25 mouse cellular contexts compared by ENCODE assay signal in genomic region chr5:44541748-44542147, GRCm38 (mm10).
DNase-seq lines count a peak whose midpoint lies in the region; ATAC-seq and TF ChIP-seq lines count a peak whose summit lies in the region.
"Had no signal": no experiment of that assay in that cellular context is flagged by ENCODE, and none has a peak within 500 bp of the region (broad histone marks: within the 10 kb centered on the region; RNA-seq: fewer than 3 reads in every experiment).

No protein-coding gene starts in this region.

- H3K27me3 ChIP-seq in kidney, adult 2 months (replicated peaks; ENCODE audit: control insufficient read depth, insufficient read depth, low read length): no peaks in the 10 kb centered on the region
- no peaks in the 10 kb centered on the region for H3K27me3 ChIP-seq in kidney, embryonic 16.5 days (ENCODE audit: insufficient read depth, low read length)
- no peaks in the 10 kb centered on the region for H3K27me3 ChIP-seq in lung, embryonic 14.5 days (ENCODE audit: insufficient read depth, low read length)
- H3K27me3 ChIP-seq: forebrain, embryonic 13.5 days; heart, embryonic 13.5 days had no signal

- no peak overlapping the region for H3K9ac ChIP-seq in kidney, embryonic 16.5 days (replicated peaks; ENCODE audit: low read length)
- H3K9ac ChIP-seq in lung, embryonic 14.5 days: no peak overlapping the region
- H3K9ac ChIP-seq: forebrain, embryonic 13.5 days; heart, embryonic 13.5 days had no signal

- no peaks in the 10 kb centered on the region for H3K4me1 ChIP-seq in kidney, adult 2 months (ENCODE audit: control insufficient read depth, insufficient read depth, low read length)
- 0 out of 2 replicates have a peak, but pooled peaks cover 3% of the 10 kb centered on the region for H3K4me1 ChIP-seq in kidney, embryonic 16.5 days (ENCODE audit: insufficient read depth, low read length)
- no peaks in the 10 kb centered on the region for H3K4me1 ChIP-seq in lung, embryonic 14.5 days (ENCODE audit: insufficient read depth)
- H3K4me1 ChIP-seq: heart, embryonic 10.5 days; heart, embryonic 13.5 days had no signal

- TF ChIP-seq POLR2A in kidney, adult 2 months (IDR thresholded peaks at IDR 0.05; ENCODE audit: low read depth, low read length): no peak

- H3K4me3 ChIP-seq in kidney, adult 2 months (ENCODE audit: insufficient read depth, low read depth, low read length): no peak overlapping the region
- H3K4me3 ChIP-seq in kidney, embryonic 16.5 days (ENCODE audit: low read length): no peak overlapping the region
- H3K4me3 ChIP-seq in lung, embryonic 14.5 days (ENCODE audit: low read depth, low read length): no peak overlapping the region
- H3K4me3 ChIP-seq: forebrain, embryonic 10.5 days; forebrain, embryonic 13.5 days; heart, adult 2 months; heart, embryonic 10.5 days; heart, embryonic 13.5 days had no signal

- TF ChIP-seq CTCF in kidney, adult 2 months (conservative IDR thresholded peaks at IDR 0.05; ENCODE audit: insufficient read depth, insufficient read length, low read depth, low read length): no peak
- no peak for TF ChIP-seq CTCF in lung, embryonic 14.5 days (IDR thresholded peaks at IDR 0.05; ENCODE audit: low read depth)

- H3K4me2 ChIP-seq in kidney, embryonic 16.5 days (replicated peaks; ENCODE audit: low read depth, low read length): no peak overlapping the region
- no peak overlapping the region for H3K4me2 ChIP-seq in lung, embryonic 14.5 days
- H3K4me2 ChIP-seq: forebrain, embryonic 13.5 days; heart, embryonic 13.5 days had no signal

- peak; percentile 66; the same call in 1 of the 2 replicates for ATAC-seq in kidney, embryonic 16.5 days (ENCODE audit: low FRiP score, low TSS enrichment)
- ATAC-seq in lung, embryonic 14.5 days (ENCODE audit: insufficient read depth): no peak
- ATAC-seq: activated CD4-positive, CD25-positive, alpha-beta regulatory T cell, adult 4 months; forebrain, embryonic 13.5 days; forebrain, embryonic 16.5 days had no signal

- H3K36me3 ChIP-seq in kidney, adult 2 months (ENCODE audit: control insufficient read depth, insufficient read depth, low read length): no peaks in the 10 kb centered on the region
- 0 out of 2 replicates have a peak, but pooled peaks cover 3% of the 10 kb centered on the region for H3K36me3 ChIP-seq in kidney, embryonic 16.5 days (ENCODE audit: insufficient read depth, low read length)
- no peaks in the 10 kb centered on the region for H3K36me3 ChIP-seq in lung, embryonic 14.5 days (ENCODE audit: insufficient read depth)
- H3K36me3 ChIP-seq: forebrain, embryonic 10.5 days; heart, embryonic 10.5 days; heart, embryonic 13.5 days had no signal

- DNase-seq in kidney, adult 2 months: peak; percentile 9
- no peak for DNase-seq in kidney, postnatal 36 days
- DNase-seq in kidney, adult 18-20 months: no peak
- DNase-seq in lung, embryonic 14.5 days: peak; percentile 30
- DNase-seq in lung, postnatal 25 days (ENCODE audit: low spot score): no peak
- no peak for DNase-seq in left cerebral cortex, adult 9 months (ENCODE audit: low spot score in 2 of 2)
- DNase-seq: adrenal gland, adult 8-10 months; adrenal gland, postnatal 25 days; cerebellum, adult 11-12 months; cerebellum, adult 8-10 months; cerebellum, postnatal 10 days; cerebellum, postnatal 36 days; embryo, embryonic 11 days; gastrocnemius, postnatal 10 days; gastrocnemius, postnatal 36 days; heart, adult 2 months; heart, postnatal 14 days; heart, postnatal 4 days had no signal

- H3K9me3 ChIP-seq in kidney, embryonic 16.5 days (ENCODE audit: low read length): no peaks in the 10 kb centered on the region
- no peaks in the 10 kb centered on the region for H3K9me3 ChIP-seq in lung, embryonic 14.5 days (ENCODE audit: low read depth, low read length)
- H3K9me3 ChIP-seq: forebrain, embryonic 10.5 days; forebrain, embryonic 13.5 days; heart, embryonic 10.5 days; heart, embryonic 13.5 days had no signal

- WGBS in kidney, adult 2 months: 77% methylated on average over 9 of the region's 9 CpGs
- 57% methylated on average over 9 of the region's 9 CpGs for WGBS in kidney, embryonic 16.5 days
- WGBS in lung, embryonic 14.5 days: 64% methylated on average over 9 of the region's 9 CpGs

- H3K27ac ChIP-seq in kidney, adult 2 months (ENCODE audit: insufficient read depth, low read depth, low read length): no peak overlapping the region
- H3K27ac ChIP-seq in kidney, embryonic 16.5 days (ENCODE audit: low read length): no peak overlapping the region
- H3K27ac ChIP-seq in lung, embryonic 14.5 days (ENCODE audit: low read depth): no peak overlapping the region
- H3K27ac ChIP-seq: forebrain, embryonic 10.5 days; forebrain, embryonic 13.5 days; heart, adult 2 months; heart, embryonic 10.5 days; heart, embryonic 13.5 days had no signal

Comparison
In these comparisons a context has a peak if more than half of its experiments do, and no peak if none do; other contexts are left out.
1. DNase-seq: peak in kidney, adult 2 months (single experiment) and lung, embryonic 14.5 days (single experiment); none in kidney, postnatal 36 days (0 of 2), kidney, adult 18-20 months (single experiment), lung, postnatal 25 days (single experiment) and left cerebral cortex, adult 9 months (0 of 2).